Mouse (Mus musculus): Measurements from ENCODE around the gene Rnf113a2.

GRCm38 (mm10) chr12:84388774-84389400 is 28.1 kb upstream of the Rnf113a2 start:
- TF ChIP-seq EP300 (IDR thresholded peaks at IDR 0.05; ENCODE audit: low read length) (no peak), POLR2AphosphoS2 (IDR thresholded peaks at IDR 0.05; ENCODE audit: low read depth, low read length) (no peak), CTCF (conservative IDR thresholded peaks at IDR 0.05 in 1 of 2, IDR thresholded peaks at IDR 0.05 in 1 of 2; ENCODE audit: low read depth in 2 of 2, low read length in 2 of 2) (no peak), TCF12 (IDR thresholded peaks at IDR 0.05; ENCODE audit: low read depth, low read length) (no peak), GABPA (IDR thresholded peaks at IDR 0.05; ENCODE audit: insufficient replicate concordance, low read depth, low read length) (no peak), NELFE (IDR thresholded peaks at IDR 0.05; ENCODE audit: low read depth, low read length) (0 out of 2 replicates have a peak, but pooled peaks have one; percentile 29)
